Mouse (Mus musculus) liver, embryonic 11.5 days (tissue): Measurements from ENCODE around the gene Zer1. TPM values are rescaled to one million over a fixed set of nuclear protein-coding genes. Genes with fewer than 3 reads are reported as not detected.
"Not testable (repeated sequence)": the region's sequence is repeated elsewhere in the genome, so short reads cannot be mapped to it uniquely, and the experiment has no call there.

Experiments
- ATAC-seq: fragments of 200-750 bp; cut with Nextera tagmentation; replicated peaks from 2 replicates; pipeline ENCODE4 v1.8.0; 2017; ENCODE audit warnings: moderate number of reproducible peaks, mild to moderate bottlenecking, moderate TSS enrichment, moderate library complexity; ENCODE audit not compliant: low FRiP score
- DNase-seq: peaks from one replicate; pipeline ENCODE4 v3.0.0-alpha.2; 2017; ENCODE audit warnings: low spot score
- H3K27ac ChIP-seq: fragments of 300-500 bp; sonication (generic); 2 replicates; pipeline ENCODE4 v1.5.1; 2014; ENCODE audit warnings: mild to moderate bottlenecking, low read depth, low read length, control low read depth
- H3K27me3 ChIP-seq: fragments of 300-500 bp; sonication (generic); replicated peaks from 2 replicates; pipeline ENCODE4 v1.6.1; 2014; ENCODE audit warnings: low read length, mixed read lengths; ENCODE audit not compliant: control insufficient read depth, insufficient read depth
- H3K36me3 ChIP-seq: fragments of 300-500 bp; sonication (generic); 2 replicates; pipeline ENCODE4 v1.6.1; 2014; ENCODE audit warnings: mild to moderate bottlenecking, low read length, moderate library complexity, mixed read lengths; ENCODE audit not compliant: control insufficient read depth, insufficient read depth
- H3K4me1 ChIP-seq: fragments of 300-500 bp; sonication (generic); replicated peaks from 2 replicates; pipeline ENCODE4 v1.6.1; 2014; ENCODE audit warnings: low read length, mixed read lengths; ENCODE audit not compliant: control insufficient read depth, insufficient read depth
- H3K4me2 ChIP-seq: fragments of 300-500 bp; sonication (generic); 2 replicates; pipeline ENCODE4 v1.6.1; 2014; ENCODE audit warnings: mild to moderate bottlenecking, control low read depth, moderate library complexity
- H3K4me3 ChIP-seq: fragments of 300-500 bp; sonication (generic); 2 replicates; pipeline ENCODE4 v1.5.1; 2014; ENCODE audit warnings: low read depth, low read length, control low read depth
- H3K9ac ChIP-seq: fragments of 300-500 bp; sonication (generic); 2 replicates; pipeline ENCODE4 v1.6.1; 2014; ENCODE audit warnings: low read depth, low read length, control low read depth
- H3K9me3 ChIP-seq: fragments of 300-500 bp; sonication (generic); 2 replicates; pipeline ENCODE4 v1.6.1; 2016; ENCODE audit warnings: low read length, inconsistent platforms, mixed read lengths; ENCODE audit not compliant: control insufficient read depth
- WGBS: fragments of 180-500 bp; shearing (Covaris S2); extraction: QIAGEN DNeasy Blood & Tissue Kit; methylation state at CpG from one replicate; pipeline ENCODE4 v1.1.7; 2014; 5-methylcytosine and 5-hydroxymethylcytosine counted together
- polyA plus RNA-seq: library from polyadenylated mRNA; unstranded; fragments of >200 nt; fragmentation: Nextera tagmentation; extraction: Ambion mirVana; gene quantifications from 2 replicates; pipeline ENCODE4 v1.2.1, GENCODE M21; 2014

The Zer1 gene
- polyA plus RNA-seq, 1 experiment from 2014 or later = 6.2 TPM

GRCm38 (mm10) chr2:30152616-30153015, 28.2 kb upstream of the Zer1 start:
- Histone ChIP-seq H3K4me2 (no peak overlapping the region), H3K4me1 (no peaks in the 10 kb centered on the region), H3K27me3 (no peaks in the 10 kb centered on the region), H3K36me3 (peaks cover 17% of the 10 kb centered on the region), H3K9me3 (no peaks in the 10 kb centered on the region), H3K9ac (no peak overlapping the region), H3K27ac (no peak overlapping the region), H3K4me3 (no peak overlapping the region)
- WGBS = 84% methylated on average over 8 of the region's 8 CpGs
- no peak for ATAC-seq
- DNase-seq = no peak

DNA sequence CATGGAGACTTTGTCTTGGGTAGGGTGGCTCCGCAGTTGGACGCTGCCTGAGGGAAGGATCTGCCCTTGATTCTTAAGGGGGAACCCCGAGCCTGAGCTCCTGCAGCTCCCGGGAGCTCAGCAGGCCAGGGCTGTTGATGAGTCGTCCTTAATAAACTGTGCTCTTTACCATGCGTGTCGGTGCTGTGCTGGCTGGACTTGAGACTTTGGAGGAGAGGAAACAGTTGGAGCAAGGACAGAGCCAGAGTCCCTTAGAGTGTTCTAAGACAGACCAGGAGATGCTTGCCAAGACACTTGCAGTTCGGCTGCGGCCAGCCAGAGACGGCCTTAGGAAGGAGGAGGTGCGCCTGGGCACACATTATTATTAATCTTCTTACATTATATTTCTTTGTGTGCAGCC, 27.5 kb upstream of the Zer1 start:
- no peaks in the 10 kb centered on the region for H3K27me3 ChIP-seq
- no peaks in the 10 kb centered on the region for H3K9me3 ChIP-seq
- H3K4me2 ChIP-seq = no peak overlapping the region
- ATAC-seq = no peak
- no peak for DNase-seq
- no peak overlapping the region for H3K9ac ChIP-seq
- no peak overlapping the region for H3K27ac ChIP-seq
- H3K4me3 ChIP-seq = no peak overlapping the region
- peaks cover 23% of the 10 kb centered on the region for H3K36me3 ChIP-seq
- 87% methylated on average over 11 of the region's 11 CpGs for WGBS
- no peaks in the 10 kb centered on the region for H3K4me1 ChIP-seq

- no peak overlapping the region for H3K9ac ChIP-seq
- no peak overlapping the region for H3K27ac ChIP-seq
- DNase-seq (no peak), ATAC-seq (no peak)
- H3K9me3 ChIP-seq = no peaks in the 10 kb centered on the region
- H3K4me1 ChIP-seq = no peaks in the 10 kb centered on the region
- H3K27me3 ChIP-seq = no peaks in the 10 kb centered on the region
- no peak overlapping the region for H3K4me2 ChIP-seq
- WGBS = 90% methylated on average over 4 of the region's 4 CpGs
- peaks cover 44% of the 10 kb centered on the region for H3K36me3 ChIP-seq
- no peak overlapping the region for H3K4me3 ChIP-seq
Measured at GRCm38 (mm10) chr2:30147466-30147865, 23.1 kb upstream of the Zer1 start.

DNA sequence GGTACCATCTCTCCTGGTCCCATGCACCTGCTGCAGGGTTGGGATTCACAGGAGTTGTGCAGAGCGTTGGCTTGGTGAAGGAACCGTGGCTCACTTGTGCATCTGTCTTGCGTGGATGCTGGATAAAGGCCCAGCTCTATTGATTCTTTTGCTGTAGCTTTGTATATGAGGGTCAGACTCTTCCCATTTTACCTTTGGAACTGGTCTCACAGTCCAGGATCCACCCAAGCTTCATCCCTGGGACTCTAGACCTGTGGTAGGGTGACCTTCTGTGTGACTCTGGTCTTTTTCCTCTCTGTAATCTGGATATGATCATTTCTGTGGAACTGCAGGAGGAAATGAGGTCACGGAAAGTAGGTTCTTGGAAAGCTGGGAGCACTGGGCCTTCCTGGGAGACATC, 20.1 kb upstream of the Zer1 start:
- Histone ChIP-seq H3K9me3 (no peaks in the 10 kb centered on the region), H3K4me3 (no peak overlapping the region), H3K4me1 (no peaks in the 10 kb centered on the region), H3K36me3 (peaks cover 47% of the 10 kb centered on the region), H3K9ac (no peak overlapping the region), H3K27me3 (no peaks in the 10 kb centered on the region), H3K27ac (no peak overlapping the region), H3K4me2 (no peak overlapping the region)
- 94% methylated on average over 4 of the region's 4 CpGs for WGBS
- no peak for DNase-seq
- no peak for ATAC-seq

DNA sequence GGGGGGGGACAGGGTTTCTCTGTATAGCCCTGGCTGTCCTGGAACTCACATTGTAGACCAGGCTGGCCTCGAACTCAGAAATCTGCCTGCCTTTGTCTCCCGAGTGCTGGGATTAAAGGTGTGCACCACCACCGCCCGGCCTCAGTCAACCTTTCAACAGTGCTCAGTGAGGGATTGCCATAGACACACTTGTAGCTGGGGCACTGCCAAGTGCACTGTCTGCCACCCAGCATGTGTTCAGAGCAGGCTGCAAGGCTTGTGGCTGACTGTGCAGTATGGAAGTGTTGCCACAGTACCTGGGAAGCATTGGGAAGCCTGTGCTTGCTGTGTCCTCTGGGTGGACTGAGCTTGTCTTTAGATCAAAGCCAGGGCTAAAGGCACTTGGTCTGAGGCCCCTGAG, 15.6 kb upstream of the Zer1 start:
- not testable (repeated sequence) for DNase-seq, H3K9me3 ChIP-seq, H3K4me2 ChIP-seq, H3K27me3 ChIP-seq, H3K9ac ChIP-seq, ATAC-seq, H3K4me3 ChIP-seq, H3K27ac ChIP-seq, H3K4me1 ChIP-seq
- 92% methylated on average over 4 of the region's 4 CpGs for WGBS
- H3K36me3 ChIP-seq = peaks cover 27% of the 10 kb centered on the region

GRCm38 (mm10) chr2:30136458-30136857, 12.1 kb upstream of the Zer1 start:
- H3K27me3 ChIP-seq = no peaks in the 10 kb centered on the region
- WGBS = 79% methylated on average over 10 of the region's 10 CpGs
- H3K27ac ChIP-seq = no peak overlapping the region
- no peak overlapping the region for H3K4me2 ChIP-seq
- H3K9me3 ChIP-seq = no peaks in the 10 kb centered on the region
- H3K36me3 ChIP-seq = peaks cover 9% of the 10 kb centered on the region; the same call in 1 of the 2 replicates
- no peak overlapping the region for H3K4me3 ChIP-seq
- ATAC-seq = no peak
- no peak overlapping the region for H3K9ac ChIP-seq
- DNase-seq = no peak
- H3K4me1 ChIP-seq = peaks cover 24% of the 10 kb centered on the region

DNA sequence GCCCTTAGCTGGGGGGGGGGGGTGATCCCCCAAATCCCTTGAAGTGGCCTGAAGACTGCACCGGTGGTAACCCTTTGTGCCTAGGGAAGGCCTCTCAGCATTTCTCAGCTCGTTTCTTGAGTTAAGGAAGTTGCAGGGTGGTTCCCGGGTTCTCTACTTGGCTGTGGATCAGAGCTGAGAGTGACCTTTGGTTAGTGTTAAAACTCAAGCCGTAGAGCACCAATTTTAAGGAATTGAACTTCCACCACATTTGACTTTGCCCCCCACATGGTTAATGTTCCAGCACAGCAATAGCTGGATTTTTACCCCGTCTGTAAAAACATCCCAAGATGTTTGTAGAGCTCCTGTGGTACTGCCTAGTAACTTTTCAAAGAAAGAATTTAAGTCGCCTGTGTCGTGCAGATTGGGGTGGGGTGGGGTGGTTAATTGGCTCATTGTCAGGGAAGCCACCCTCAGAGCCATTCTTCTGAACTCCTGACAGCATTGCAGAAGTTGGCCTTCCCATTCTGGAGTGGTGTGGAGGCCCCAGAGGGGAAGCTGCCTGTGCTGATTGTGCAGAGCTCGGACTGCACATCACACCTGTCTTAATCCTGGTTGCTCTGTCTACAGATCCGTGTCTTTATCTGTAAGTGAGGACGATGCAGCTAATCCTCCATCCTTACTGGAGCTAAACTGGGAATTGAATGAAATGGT, 10.7 kb upstream of the Zer1 start:
- H3K9me3 ChIP-seq = no peaks in the 10 kb centered on the region
- H3K27me3 ChIP-seq = no peaks in the 10 kb centered on the region
- peaks cover 24% of the 10 kb centered on the region for H3K4me1 ChIP-seq
- H3K4me3 ChIP-seq = peak overlapping the region; percentile 80
- H3K27ac ChIP-seq = no peak overlapping the region
- peaks cover 6% of the 10 kb centered on the region; the same call in 1 of the 2 replicates for H3K36me3 ChIP-seq
- DNase-seq = no peak
- peak overlapping the region; percentile 85 for H3K9ac ChIP-seq
- H3K4me2 ChIP-seq = peak overlapping the region; percentile 91
- WGBS = 63% methylated on average over 10 of the region's 10 CpGs
- ATAC-seq = no peak

GRCm38 (mm10) chr2:30134378-30134711, 10.0 kb upstream of the Zer1 start:
- Histone ChIP-seq H3K27ac (no peak overlapping the region), H3K27me3 (no peaks in the 10 kb centered on the region), H3K4me1 (peaks cover 24% of the 10 kb centered on the region), H3K4me3 (peak overlapping the region; percentile 80), H3K4me2 (peak overlapping the region; percentile 91), H3K36me3 (peaks cover 4% of the 10 kb centered on the region; the same call in 1 of the 2 replicates), H3K9ac (peak overlapping the region; percentile 85), H3K9me3 (no peaks in the 10 kb centered on the region)
- no peak for DNase-seq
- no peak for ATAC-seq
- WGBS = 20% methylated on average over 6 of the region's 6 CpGs

GRCm38 (mm10) chr2:30133613-30134377, 9.4 kb upstream of the Zer1 start, which contains the start of gene Tbc1d13:
TSS of gene Tbc1d13 (plus strand) at chr2:30133746.
- H3K4me1 ChIP-seq = peaks cover 24% of the 10 kb centered on the region
- WGBS = under 1% methylated on average over 45 of the region's 46 CpGs
- peak; percentile 94 for ATAC-seq

More at GRCm38 (mm10) chr2:30133613-30134377, 9.4 kb upstream of the Zer1 start, which contains the start of gene Tbc1d13:
- Histone ChIP-seq H3K27me3 (no peaks in the 10 kb centered on the region), H3K27ac (peak within 1 kb of the TSS; percentile 88), H3K9ac (peak within 1 kb of the TSS; percentile 85), H3K9me3 (no peaks in the 10 kb centered on the region), H3K36me3 (peaks cover 4% of the 10 kb centered on the region; the same call in 1 of the 2 replicates), H3K4me2 (peak within 1 kb of the TSS; percentile 91), H3K4me3 (peak within 1 kb of the TSS; percentile 80)
- peak; percentile 97 for DNase-seq
